Mouse (Mus musculus) CH12.LX (cell line): Measurements from ENCODE around the gene Rgs12. TPM values are rescaled to one million over a fixed set of nuclear protein-coding genes. Genes with fewer than 3 reads are reported as not detected.

Experiments used
- DNase-seq: peaks from one replicate; pipeline ENCODE4 v3.0.0-alpha.2; 2013; ENCODE audit errors: extremely low read depth
- H3K27ac ChIP-seq: 2 replicates; pipeline ENCODE4 v1.5.1; 2012; ENCODE audit warnings: low read depth, mild to moderate bottlenecking, control low read depth, moderate library complexity; ENCODE audit not compliant: insufficient read depth
- H3K27me3 ChIP-seq: replicated peaks from 2 replicates; pipeline ENCODE3; 2012; ENCODE audit warnings: inconsistent platforms
- H3K36me3 ChIP-seq, 2 experiments: replicated peaks in 1 of 2; 2 replicates each; pipeline versions ENCODE3 to v1.6.1; 2012; ENCODE audit warnings: inconsistent platforms in 1 of 2, low read length in 1 of 2, mild to moderate bottlenecking in 1 of 2, mixed read lengths in 1 of 2, moderate library complexity in 1 of 2; ENCODE audit not compliant: control insufficient read depth in 1 of 2, insufficient read depth in 1 of 2
- H3K4me1 ChIP-seq, 2 experiments: 2 replicates each; pipeline ENCODE4 v1.6.1; 2012; ENCODE audit warnings: inconsistent platforms in 1 of 2, moderate library complexity in 1 of 2; ENCODE audit not compliant: insufficient read depth in 2 of 2, control insufficient read depth in 1 of 2
- H3K4me2 ChIP-seq: 2 replicates; pipeline ENCODE4 v1.6.1; 2012; ENCODE audit warnings: low read depth, mild to moderate bottlenecking, control low read depth; ENCODE audit not compliant: poor library complexity, insufficient read depth, severe bottlenecking
- H3K4me3 ChIP-seq, 3 experiments: fragments of 150-350 bp in 1 of 3; sonication (generic) in 1 of 3; replicated peaks in 1 of 3; 2 replicates each; pipeline versions ENCODE3 to v1.5.1; 2011 to 2012; ENCODE audit warnings: low read depth in 2 of 3, low read length in 2 of 3, mild to moderate bottlenecking in 2 of 3, moderate library complexity in 2 of 3, control low read depth in 1 of 3, improper control_type of control experiment in 1 of 3, inconsistent platforms in 1 of 3, mixed read lengths in 1 of 3; ENCODE audit not compliant: poor library complexity in 1 of 3
- H3K79me2 ChIP-seq: replicated peaks from 2 replicates; pipeline ENCODE4 v1.6.1; 2012; ENCODE audit warnings: mild to moderate bottlenecking, moderate library complexity; ENCODE audit not compliant: control insufficient read depth, poor library complexity, insufficient read depth, severe bottlenecking; ENCODE audit errors: extremely low read depth
- H3K9ac ChIP-seq: 2 replicates; pipeline ENCODE4 v1.6.1; 2012; ENCODE audit warnings: low read depth, mild to moderate bottlenecking, control low read depth, moderate library complexity; ENCODE audit not compliant: insufficient read depth
- H3K9me3 ChIP-seq: replicated peaks from 2 replicates; pipeline ENCODE3; 2012; ENCODE audit warnings: low read length, inconsistent platforms, mixed read lengths
- BHLHE40 ChIP-seq: IDR thresholded peaks from 2 replicates; pipeline ENCODE4 v1.6.1; 2011; ENCODE audit warnings: mild to moderate bottlenecking, low read depth, low read length, improper control_type of control experiment
- CHD1 ChIP-seq: IDR thresholded peaks from 2 replicates; pipeline ENCODE4 v1.6.1; 2012; ENCODE audit warnings: low read depth, low read length, improper control_type of control experiment, inconsistent platforms
- CTCF ChIP-seq, 2 experiments: IDR thresholded peaks in 1 of 2; conservative IDR thresholded peaks in 1 of 2; 2 replicates each; pipeline ENCODE4 v1.5.1; 2011 to 2012; ENCODE audit warnings: low read depth in 2 of 2, low read length in 2 of 2, improper control_type of control experiment in 1 of 2, inconsistent platforms in 1 of 2, mild to moderate bottlenecking in 1 of 2, moderate library complexity in 1 of 2
- ELF1 ChIP-seq: IDR thresholded peaks from 2 replicates; pipeline ENCODE4 v1.6.1; 2014; ENCODE audit warnings: low read depth, mild to moderate bottlenecking, inconsistent platforms, low read length, improper control_type of control experiment
- IRF4 ChIP-seq: IDR thresholded peaks from 2 replicates; pipeline ENCODE4 v1.6.1; 2014; ENCODE audit warnings: low read depth, mild to moderate bottlenecking, inconsistent platforms, low read length, improper control_type of control experiment
- JUND ChIP-seq: conservative IDR thresholded peaks from 2 replicates; pipeline ENCODE4 v1.6.1; 2011; ENCODE audit warnings: low read depth, low read length, improper control_type of control experiment
- MAX ChIP-seq: IDR thresholded peaks from 2 replicates; pipeline ENCODE4 v1.6.1; 2011; ENCODE audit warnings: low read length, improper control_type of control experiment
- MAZ ChIP-seq: IDR thresholded peaks from 2 replicates; pipeline ENCODE4 v1.6.1; 2012; ENCODE audit warnings: low read depth, mild to moderate bottlenecking, inconsistent platforms, low read length, improper control_type of control experiment, moderate library complexity
- MXI1 ChIP-seq: IDR thresholded peaks from 2 replicates; pipeline ENCODE4 v1.6.1; 2011; ENCODE audit warnings: mild to moderate bottlenecking, low read depth, low read length, improper control_type of control experiment
- MYC ChIP-seq: IDR thresholded peaks from 2 replicates; pipeline ENCODE4 v1.6.1; 2011; ENCODE audit warnings: low read depth, mild to moderate bottlenecking, improper control_type of control experiment, low read length
- NELFE ChIP-seq: IDR thresholded peaks from 2 replicates; pipeline ENCODE4 v1.6.1; 2011; ENCODE audit warnings: low read depth, low read length, improper control_type of control experiment
- NRF1 ChIP-seq: IDR thresholded peaks from 2 replicates; pipeline ENCODE4 v1.6.1; 2014; ENCODE audit warnings: low read depth, mild to moderate bottlenecking, inconsistent platforms, low read length, improper control_type of control experiment, moderate library complexity
- PAX5 ChIP-seq: IDR thresholded peaks from 2 replicates; pipeline ENCODE4 v1.6.1; 2012; ENCODE audit warnings: low read length, inconsistent platforms, mixed read lengths
- RAD21 ChIP-seq: IDR thresholded peaks from 2 replicates; pipeline ENCODE4 v1.6.1; 2011; ENCODE audit warnings: low read depth, mild to moderate bottlenecking, low read length, improper control_type of control experiment, moderate library complexity
- RCOR1 ChIP-seq: conservative IDR thresholded peaks from 2 replicates; pipeline ENCODE4 v1.6.1; 2012; ENCODE audit warnings: low read depth, mild to moderate bottlenecking, inconsistent platforms, low read length, improper control_type of control experiment
- SMC3 ChIP-seq: IDR thresholded peaks from 2 replicates; pipeline ENCODE4 v1.6.1; 2011; ENCODE audit warnings: low read depth, low read length, improper control_type of control experiment
- ZMIZ1 ChIP-seq: IDR thresholded peaks from 2 replicates; pipeline ENCODE4 v1.6.1; 2012; ENCODE audit warnings: low read depth, mild to moderate bottlenecking, inconsistent platforms, low read length, improper control_type of control experiment
- dilution Hi-C: fragments of 300-500 bp; cut with MboI; formaldehyde crosslinking; loops from 2 replicates; pipeline ENCODE4 v1.14.3; 2020; ENCODE audit warnings: low sequenced_read_pairs; ENCODE audit not compliant: extremely low pct_unique_long_range_greater_than_20kb, extremely low pct_ligation_motif_present
- in situ Hi-C: fragments of 300-500 bp; cut with MboI; formaldehyde crosslinking; loops from 3 replicates; pipeline ENCODE4 v1.14.3; 2019; ENCODE audit warnings: low sequenced_read_pairs, low pct_ligation_motif_present, low pct_unique_long_range_greater_than_20kb, mixed read lengths
- polyA plus RNA-seq: library from polyadenylated mRNA; unstranded; fragments of >175 nt; gene quantifications from 2 replicates; pipeline ENCODE4 v1.2.1, GENCODE M21; 2012; ENCODE audit warnings: low read depth; ENCODE audit not compliant: insufficient read length
- total RNA-seq, 2 experiments: library from RNA; depleted of rRNA; stranded (reverse); fragments of 300-350 nt in 1 of 2; fragments of >200 nt in 1 of 2; gene quantifications; 2 replicates each; pipeline ENCODE4 v1.2.3; 2012 to 2014

Rgs12 gene
- total and polyA plus RNA-seq, 3 experiments, result 6.8 to 9.8 (median 8.1) TPM

DNA sequence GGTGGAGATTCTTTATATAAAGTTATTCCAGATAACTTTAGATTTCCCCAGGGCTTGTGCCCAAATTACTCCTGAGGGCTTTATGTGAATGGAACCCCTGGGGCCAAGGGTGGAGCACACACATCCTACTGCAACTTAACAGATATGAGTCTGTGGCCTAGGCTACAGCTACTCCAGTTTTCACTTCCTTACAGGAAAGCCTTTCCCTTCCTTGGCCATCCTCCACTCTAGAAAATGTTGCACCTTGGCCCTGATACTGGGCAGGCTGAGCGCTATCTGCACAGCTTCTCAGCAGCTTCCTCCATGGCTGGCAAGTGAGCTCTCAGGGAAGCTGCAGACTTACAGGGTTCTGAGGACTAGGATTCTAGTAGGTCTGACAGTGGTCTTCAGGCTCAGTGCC lies 80.1 kb downstream of the Rgs12 start:
- no peak overlapping the region for H3K9ac ChIP-seq
- no peak for TF ChIP-seq NRF1
- TF ChIP-seq CTCF (conservative IDR thresholded peaks at IDR 0.05 in 1 of 2, IDR thresholded peaks at IDR 0.05 in 1 of 2; ENCODE audit: low read depth in 2 of 2, low read length in 2 of 2), result no peak
- no peak for TF ChIP-seq CHD1
- no peak for TF ChIP-seq JUND
- no peak for TF ChIP-seq PAX5
- no peak for TF ChIP-seq RCOR1
- TF ChIP-seq MAZ, result no peak
- DNase-seq, result no peak
- H3K4me1 ChIP-seq, result peaks cover 5 to 50% of the 10 kb centered on the region in 2 experiments; a peak in 3 of 4 replicates
- no peaks in the 10 kb centered on the region for H3K79me2 ChIP-seq
- H3K36me3 ChIP-seq, result peaks cover 2 to 66% of the 10 kb centered on the region in 2 experiments
- no peak overlapping the region for H3K27ac ChIP-seq
- no peak overlapping the region for H3K4me2 ChIP-seq
- H3K9me3 ChIP-seq, result no peaks in the 10 kb centered on the region
- in situ Hi-C loops (loop anchor here (25.0 kb wide), 2 partner anchors 367 to 492 kb away; partner anchors contain the start of genes Grk4, Nop14 and Sh3bp2), dilution Hi-C loops (no loop called here)
- no peaks in the 10 kb centered on the region for H3K27me3 ChIP-seq
- no peak overlapping the region for H3K4me3 ChIP-seq

DNA sequence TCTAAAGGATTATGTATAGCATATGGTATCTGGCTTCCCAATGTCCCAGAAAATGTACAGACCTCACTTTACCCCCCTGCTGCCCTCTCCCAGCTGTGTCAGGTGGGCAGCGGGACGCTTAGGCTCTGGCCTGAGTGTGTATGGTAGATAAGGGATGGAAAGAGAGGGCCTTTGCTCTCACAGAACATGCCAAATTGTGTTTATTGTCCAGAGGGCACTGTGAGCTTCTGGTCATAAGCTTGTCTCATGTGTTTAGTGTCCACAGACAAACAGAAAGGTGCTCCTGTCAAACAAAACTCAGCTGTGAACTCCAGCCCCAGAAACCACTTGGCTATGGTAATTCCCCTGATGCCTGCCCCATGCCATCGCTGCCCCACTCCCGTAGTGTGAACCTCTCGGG lies 80.5 kb downstream of the Rgs12 start:
- Histone ChIP-seq H3K4me1 (peaks cover 5 to 54% of the 10 kb centered on the region in 2 experiments; a peak in 3 of 4 replicates), H3K9ac (no peak overlapping the region), H3K4me3 (no peak overlapping the region), H3K27me3 (no peaks in the 10 kb centered on the region), H3K4me2 (no peak overlapping the region), H3K36me3 (peaks cover 2 to 66% of the 10 kb centered on the region in 2 experiments)
- dilution Hi-C loops, result no loop called here
- TF ChIP-seq BHLHE40 (no peak), ZMIZ1 (no peak)
- TF ChIP-seq, all 38 proteins: peak for 0
- in situ Hi-C loops, result loop anchor here (5.0 to 25.0 kb wide), 3 partner anchors 42 to 492 kb away; partner anchors contain the start of genes Grk4, Nop14 and Sh3bp2
- no peak for DNase-seq
- Histone ChIP-seq H3K9me3 (no peaks in the 10 kb centered on the region), H3K79me2 (no peaks in the 10 kb centered on the region), H3K27ac (no peak overlapping the region)

DNA sequence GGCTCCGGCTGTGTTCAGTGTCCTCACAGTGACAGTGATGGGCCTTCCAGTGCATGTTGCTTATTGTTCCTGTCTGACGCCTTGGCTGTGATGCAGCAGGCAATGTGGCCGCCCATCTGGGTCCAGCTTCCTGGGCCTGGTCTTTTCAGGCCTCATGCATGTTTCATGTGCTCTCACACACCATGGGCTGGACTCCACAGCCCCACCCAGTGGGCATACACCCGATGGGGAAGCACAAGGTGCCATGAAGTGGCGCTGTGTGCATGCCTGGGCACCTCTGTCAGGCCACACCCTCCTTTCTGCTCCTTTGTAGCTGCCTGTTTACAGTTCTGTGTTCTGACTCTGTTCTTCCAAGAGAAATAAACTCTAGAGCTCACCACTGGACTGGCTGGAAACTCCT lies 83.8 kb downstream of the Rgs12 start:
- dilution Hi-C loops (no loop called here), in situ Hi-C loops (loop anchor here (5.0 to 25.0 kb wide), 3 partner anchors 46 to 496 kb away; partner anchors contain the start of genes Grk4, Nop14 and Sh3bp2)
- H3K36me3 ChIP-seq, result peaks cover 0 to 40% of the 10 kb centered on the region in 2 experiments
- no peak overlapping the region for H3K4me2 ChIP-seq
- no peak overlapping the region for H3K27ac ChIP-seq
- TF ChIP-seq ZMIZ1 (no peak), RAD21 (peak; percentile 28), MAZ (0 out of 2 replicates have a peak, but pooled peaks have one; percentile 37), CTCF (conservative IDR thresholded peaks at IDR 0.05 in 1 of 2, IDR thresholded peaks at IDR 0.05 in 1 of 2; ENCODE audit: low read depth in 2 of 2, low read length in 2 of 2) (peak in 1 of 2 experiments; percentile 82; a peak in 3 of 4 replicates), IRF4 (peak; percentile 23; the same call in 1 of the 2 replicates), MXI1 (no peak), SMC3 (peak; percentile 63), NELFE (0 out of 2 replicates have a peak, but pooled peaks have one; percentile 15), ELF1 (peak; percentile 50), NRF1 (no peak), MAX (peak; percentile 62), BHLHE40 (0 out of 2 replicates have a peak, but pooled peaks have one; percentile 8), MYC (peak; percentile 64; the same call in 1 of the 2 replicates)
- peaks cover 11 to 72% of the 10 kb centered on the region in 2 experiments for H3K4me1 ChIP-seq
- H3K4me3 ChIP-seq, result no peak overlapping the region
- no peak overlapping the region for H3K9ac ChIP-seq
- no peaks in the 10 kb centered on the region for H3K27me3 ChIP-seq
- no peaks in the 10 kb centered on the region for H3K9me3 ChIP-seq
- H3K79me2 ChIP-seq, result no peaks in the 10 kb centered on the region
- peak; percentile 71 for DNase-seq
